Mouse (Mus musculus): ENCODE results near the gene Eefsec.

The Eefsec gene

GRCm38 (mm10) chr6:88416130-88416758, 30.1 kb downstream of the Eefsec start:
- in situ Hi-C loops (cut with MboI; ENCODE audit: low sequenced_read_pairs): no loop called here

- in situ Hi-C loops (cut with MboI; ENCODE audit: low sequenced_read_pairs): no loop called here
These were observed 33.7 kb downstream of the Eefsec start for GRCm38 (mm10) chr6:88412604-88413003.

- in situ Hi-C loops (cut with MboI; ENCODE audit: low sequenced_read_pairs): no loop called here
These were observed 36.8 kb downstream of the Eefsec start for GRCm38 (mm10) chr6:88409492-88409891.

- in situ Hi-C loops (cut with MboI; ENCODE audit: low sequenced_read_pairs): no loop called here
These were observed 45.9 kb downstream of the Eefsec start for GRCm38 (mm10) chr6:88400451-88400850.

GRCm38 (mm10) chr6:88397985-88398384, 48.4 kb downstream of the Eefsec start:
- in situ Hi-C loops (cut with MboI; ENCODE audit: low sequenced_read_pairs): no loop called here

GRCm38 (mm10) chr6:88388946-88389345, 57.4 kb downstream of the Eefsec start:
- in situ Hi-C loops (cut with MboI; ENCODE audit: low sequenced_read_pairs): no loop called here

GRCm38 (mm10) chr6:88387836-88388724, 58.3 kb downstream of the Eefsec start:
- in situ Hi-C loops (cut with MboI; ENCODE audit: low sequenced_read_pairs): no loop called here

GRCm38 (mm10) chr6:88384420-88385053, 61.8 kb downstream of the Eefsec start:
- in situ Hi-C loops (cut with MboI; ENCODE audit: low sequenced_read_pairs): no loop called here

GRCm38 (mm10) chr6:88383734-88384133, 62.6 kb downstream of the Eefsec start:
- in situ Hi-C loops (cut with MboI; ENCODE audit: low sequenced_read_pairs): no loop called here

GRCm38 (mm10) chr6:88379756-88380155, 66.6 kb downstream of the Eefsec start:
- in situ Hi-C loops (cut with MboI; ENCODE audit: low sequenced_read_pairs): no loop called here

- in situ Hi-C loops (cut with MboI; ENCODE audit: low sequenced_read_pairs): no loop called here
These were observed 67.5 kb downstream of the Eefsec start for GRCm38 (mm10) chr6:88378829-88379228.

GRCm38 (mm10) chr6:88374247-88374646, 72.1 kb downstream of the Eefsec start:
- in situ Hi-C loops (cut with MboI; ENCODE audit: low sequenced_read_pairs): no loop called here

GRCm38 (mm10) chr6:88369851-88370635, 76.3 kb downstream of the Eefsec start:
- in situ Hi-C loops (cut with MboI; ENCODE audit: low sequenced_read_pairs): no loop called here

GRCm38 (mm10) chr6:88363475-88364012, 82.8 kb downstream of the Eefsec start:
- in situ Hi-C loops (cut with MboI; ENCODE audit: low sequenced_read_pairs): no loop called here

GRCm38 (mm10) chr6:88361096-88361495, 85.2 kb downstream of the Eefsec start:
- in situ Hi-C loops (cut with MboI; ENCODE audit: low sequenced_read_pairs): no loop called here

GRCm38 (mm10) chr6:88358210-88358609, 88.1 kb downstream of the Eefsec start:
- in situ Hi-C loops (cut with MboI; ENCODE audit: low sequenced_read_pairs): no loop called here

GRCm38 (mm10) chr6:88355866-88356265, 90.5 kb downstream of the Eefsec start:
- in situ Hi-C loops (cut with MboI; ENCODE audit: low sequenced_read_pairs): no loop called here

- in situ Hi-C loops (cut with MboI; ENCODE audit: low sequenced_read_pairs): no loop called here
These were observed 93.8 kb downstream of the Eefsec start for GRCm38 (mm10) chr6:88352541-88352940.

- in situ Hi-C loops (cut with MboI; ENCODE audit: low sequenced_read_pairs): no loop called here
These were observed 99.6 kb downstream of the Eefsec start for GRCm38 (mm10) chr6:88346776-88347175.

GRCm38 (mm10) chr6:88345311-88345710, 101.0 kb downstream of the Eefsec start:
- in situ Hi-C loops (cut with MboI; ENCODE audit: low sequenced_read_pairs): no loop called here
